Mouse (Mus musculus): Measurements from ENCODE around the gene Dgki.

The Dgki gene

GRCm38 (mm10) chr6:37064214-37064830 is 235.7 kb downstream of the Dgki start:
- DNase-seq (ENCODE audit: low spot score in 2 of 2): no peak

- no peak for DNase-seq (ENCODE audit: low spot score in 2 of 2)
Measured at GRCm38 (mm10) chr6:37063266-37063665, 236.7 kb downstream of the Dgki start.

- no peak for DNase-seq (ENCODE audit: low spot score in 2 of 2)
Measured at GRCm38 (mm10) chr6:37060114-37060513, 239.9 kb downstream of the Dgki start.

GRCm38 (mm10) chr6:37057957-37058356 is 242.0 kb downstream of the Dgki start:
- DNase-seq (ENCODE audit: low spot score in 2 of 2): no peak

GRCm38 (mm10) chr6:37057536-37057935 is 242.4 kb downstream of the Dgki start:
- DNase-seq (ENCODE audit: low spot score in 2 of 2): no peak

GRCm38 (mm10) chr6:37055634-37056033 is 244.3 kb downstream of the Dgki start:
- DNase-seq (ENCODE audit: low spot score in 2 of 2): no peak

GRCm38 (mm10) chr6:37055128-37055527 is 244.9 kb downstream of the Dgki start:
- no peak for DNase-seq (ENCODE audit: low spot score in 2 of 2)

- DNase-seq (ENCODE audit: low spot score in 2 of 2): peak; percentile 19 to 50
Measured at GRCm38 (mm10) chr6:37054435-37055020, 245.5 kb downstream of the Dgki start.

- no peak for DNase-seq (ENCODE audit: low spot score in 2 of 2)
Measured at GRCm38 (mm10) chr6:37053411-37053810, 246.6 kb downstream of the Dgki start.

- no peak for DNase-seq (ENCODE audit: low spot score in 2 of 2)
Measured at GRCm38 (mm10) chr6:37051652-37052051, 248.3 kb downstream of the Dgki start.

- DNase-seq (ENCODE audit: low spot score in 2 of 2): no peak
Measured at GRCm38 (mm10) chr6:37051150-37051549, 248.8 kb downstream of the Dgki start.

- no peak for DNase-seq (ENCODE audit: low spot score in 2 of 2)
Measured at GRCm38 (mm10) chr6:37047611-37048129, 252.3 kb downstream of the Dgki start.

GRCm38 (mm10) chr6:37046152-37046788 is 253.7 kb downstream of the Dgki start:
- DNase-seq (ENCODE audit: low spot score in 2 of 2): peak; percentile 65 to 85

GRCm38 (mm10) chr6:37044796-37045195 is 255.2 kb downstream of the Dgki start:
- DNase-seq (ENCODE audit: low spot score in 2 of 2): no peak

- peak; percentile 26 to 46 for DNase-seq (ENCODE audit: low spot score in 2 of 2)
Measured at GRCm38 (mm10) chr6:37038444-37038843, 261.5 kb downstream of the Dgki start.

GRCm38 (mm10) chr6:37037115-37037908 is 262.7 kb downstream of the Dgki start:
- DNase-seq (ENCODE audit: low spot score in 2 of 2): peak; percentile 43 to 50

GRCm38 (mm10) chr6:37035681-37036080 is 264.3 kb downstream of the Dgki start:
- no peak for DNase-seq (ENCODE audit: low spot score in 2 of 2)

GRCm38 (mm10) chr6:37030986-37031385 is 269.0 kb downstream of the Dgki start:
- no peak for DNase-seq (ENCODE audit: low spot score in 2 of 2)

- DNase-seq (ENCODE audit: low spot score in 2 of 2): no peak
Measured at GRCm38 (mm10) chr6:37030402-37030801, 269.6 kb downstream of the Dgki start.

- DNase-seq (ENCODE audit: low spot score in 2 of 2): no peak
Measured at GRCm38 (mm10) chr6:37028841-37029240, 271.1 kb downstream of the Dgki start.

GRCm38 (mm10) chr6:37028300-37028699 is 271.7 kb downstream of the Dgki start:
- no peak for DNase-seq (ENCODE audit: low spot score in 2 of 2)
